ENCODE assay signal across 30 mouse cellular contexts in the genomic region with DNA sequence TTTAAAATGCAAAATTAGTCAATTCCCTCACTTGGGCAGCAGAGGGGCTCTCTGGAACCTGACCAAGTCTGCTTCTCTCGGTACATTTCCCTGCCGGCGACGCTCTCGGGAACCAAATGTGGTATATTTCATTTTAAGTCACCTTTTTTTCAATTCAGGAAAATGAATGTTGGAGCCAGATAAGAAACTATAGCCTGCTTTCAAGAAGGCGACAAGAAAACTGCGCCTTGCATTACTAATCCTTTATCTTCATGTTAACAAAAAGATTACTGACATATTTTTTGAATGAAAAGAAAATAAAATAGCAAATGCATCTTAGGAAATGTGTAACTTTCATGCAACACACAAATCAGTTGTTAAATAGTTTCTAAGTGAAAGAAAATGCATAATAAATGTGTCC.
"Had no signal": no experiment of that assay in that cellular context is flagged by ENCODE, and none has a peak within 500 bp of the region (broad histone marks: within the 10 kb centered on the region; RNA-seq: fewer than 3 reads in every experiment).

No protein-coding gene starts in this region.

- H3K27me3 ChIP-seq: limb, embryonic 12.5 days; limb, embryonic 13.5 days; limb, embryonic 15.5 days; liver, embryonic 12.5 days; liver, embryonic 13.5 days; liver, embryonic 15.5 days; lung, embryonic 15.5 days; midbrain, embryonic 12.5 days; midbrain, embryonic 13.5 days; midbrain, embryonic 15.5 days had no signal

- DNase-seq: left cerebral cortex, postnatal 4 days; liver; liver, embryonic 13.5 days; liver, postnatal 0 days; lung, adult 18-20 months; lung, postnatal 10 days; lung, postnatal 14 days; lung, postnatal 36 days; lung, postnatal 4 days; midbrain, embryonic 14.5 days had no signal

- H3K4me2 ChIP-seq: limb, embryonic 12.5 days; limb, embryonic 13.5 days; limb, embryonic 15.5 days; liver, embryonic 11.5 days; liver, embryonic 12.5 days; liver, embryonic 13.5 days; liver, embryonic 15.5 days; lung, embryonic 15.5 days; midbrain, embryonic 11.5 days; midbrain, embryonic 12.5 days; midbrain, embryonic 13.5 days; midbrain, embryonic 15.5 days had no signal

- H3K4me3 ChIP-seq: left cerebral cortex, adult 2 months; limb, embryonic 10.5 days; limb, embryonic 12.5 days; limb, embryonic 13.5 days; limb, embryonic 15.5 days; liver, embryonic 12.5 days; liver, embryonic 13.5 days; liver, embryonic 15.5 days; lung, embryonic 15.5 days; megakaryocyte, embryonic 14.5 days; midbrain, embryonic 10.5 days; midbrain, embryonic 12.5 days; midbrain, embryonic 13.5 days; midbrain, embryonic 15.5 days; myocyte had no signal

- H3K4me1 ChIP-seq: liver, embryonic 12.5 days; liver, embryonic 13.5 days; liver, embryonic 15.5 days; lung, embryonic 15.5 days; midbrain, embryonic 12.5 days; midbrain, embryonic 13.5 days; midbrain, embryonic 15.5 days had no signal

- H3K9me3 ChIP-seq: limb, embryonic 10.5 days; limb, embryonic 12.5 days; limb, embryonic 13.5 days; limb, embryonic 15.5 days; liver, embryonic 12.5 days; liver, embryonic 13.5 days; liver, embryonic 15.5 days; lung, embryonic 15.5 days; megakaryocyte, embryonic 14.5 days; midbrain, embryonic 10.5 days; midbrain, embryonic 12.5 days; midbrain, embryonic 13.5 days; midbrain, embryonic 15.5 days had no signal

- H3K36me3 ChIP-seq: limb, embryonic 10.5 days; limb, embryonic 12.5 days; limb, embryonic 13.5 days; limb, embryonic 15.5 days; liver, embryonic 12.5 days; liver, embryonic 13.5 days; liver, embryonic 15.5 days; lung, embryonic 15.5 days; midbrain, embryonic 10.5 days; midbrain, embryonic 12.5 days; midbrain, embryonic 13.5 days; midbrain, embryonic 15.5 days had no signal

- H3K27ac ChIP-seq: left cerebral cortex, adult 2 months; limb, embryonic 10.5 days; limb, embryonic 12.5 days; limb, embryonic 13.5 days; limb, embryonic 15.5 days; liver, embryonic 12.5 days; liver, embryonic 13.5 days; liver, embryonic 14.5 days; liver, embryonic 15.5 days; lung, embryonic 15.5 days; macrophage; midbrain, embryonic 10.5 days; midbrain, embryonic 12.5 days; midbrain, embryonic 13.5 days; midbrain, embryonic 15.5 days had no signal

- ATAC-seq: liver, embryonic 12.5 days; liver, postnatal 0 days; lung, postnatal 0 days; midbrain, embryonic 13.5 days; midbrain, embryonic 15.5 days; midbrain, embryonic 16.5 days had no signal

- H3K9ac ChIP-seq: limb, embryonic 12.5 days; limb, embryonic 13.5 days; limb, embryonic 15.5 days; liver, embryonic 12.5 days; liver, embryonic 13.5 days; liver, embryonic 14.5 days; liver, embryonic 15.5 days; liver, postnatal 0 days; lung, embryonic 15.5 days; midbrain, embryonic 12.5 days; midbrain, embryonic 13.5 days; midbrain, embryonic 15.5 days had no signal
